Mouse (Mus musculus) R1 (cell line): Measurements from ENCODE around the gene Cyp26c1.

ENCODE experiments used
- DNase-seq: peaks from one replicate; pipeline ENCODE4 v3.0.0-alpha.2; 2018; ENCODE audit warnings: low read depth, low spot score

The Cyp26c1 gene

DNA sequence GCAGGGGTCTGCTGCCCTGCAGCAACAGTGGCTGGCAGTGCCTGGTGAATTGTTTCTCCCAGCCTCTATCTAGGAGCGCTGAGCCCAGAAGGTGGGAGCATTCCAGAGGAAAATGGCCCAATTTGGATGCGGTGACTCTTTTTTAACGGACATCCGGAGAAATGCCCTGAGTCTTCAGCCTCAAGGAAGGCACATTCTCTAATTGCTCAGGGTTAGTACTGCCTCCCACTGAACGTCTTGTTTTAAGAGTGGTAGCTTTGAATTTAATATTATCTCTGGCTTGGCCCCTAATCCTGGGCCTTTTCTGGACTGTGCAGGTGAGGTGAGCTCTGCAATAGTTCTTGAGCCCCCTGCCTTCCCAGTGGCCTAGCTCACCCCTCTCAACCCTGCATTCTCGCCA is at the start of gene Cyp26c1:
TSS of gene Cyp26c1 (plus strand) at position 301 of the 400 bp plus-strand sequence.
- no peak for DNase-seq

DNA sequence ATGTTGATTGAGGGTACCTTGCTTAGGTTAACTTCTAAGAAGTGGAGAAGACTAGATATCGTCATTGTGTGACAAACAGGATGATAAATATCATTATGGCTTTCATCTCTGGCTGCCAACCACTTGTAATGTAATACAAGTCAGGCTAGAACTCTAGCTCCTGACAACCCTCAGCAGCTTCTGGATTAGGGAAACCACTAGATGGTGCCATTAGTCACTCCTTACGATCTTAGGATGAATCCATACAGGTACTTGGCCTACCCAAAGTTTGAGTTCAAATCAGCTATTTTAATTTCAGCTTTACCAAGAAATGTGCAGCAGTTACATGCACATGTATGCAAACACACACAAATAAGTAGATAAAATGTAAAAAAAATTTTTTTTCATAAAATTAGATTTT is 37.4 kb upstream of the Cyp26c1 start:
- DNase-seq = peak; percentile 34

DNA sequence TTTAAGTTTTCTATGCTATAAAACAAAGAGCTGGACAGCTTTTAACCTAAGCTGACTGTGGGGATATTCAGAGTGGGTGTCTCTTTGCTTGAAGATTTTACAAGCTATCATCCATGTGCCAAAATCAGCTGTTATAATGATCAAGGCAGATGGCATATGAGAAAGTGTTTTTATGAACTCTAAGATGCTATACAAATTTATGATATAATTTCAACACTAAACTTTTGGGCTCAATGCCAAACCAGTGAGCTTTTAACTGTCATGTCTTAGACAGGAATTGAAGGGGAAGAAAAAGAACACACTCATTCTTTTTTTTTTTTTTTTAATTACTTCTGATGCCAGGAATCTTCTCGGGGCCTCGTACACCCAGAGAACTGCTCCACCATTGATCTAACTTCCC is 34.9 kb upstream of the Cyp26c1 start:
- no peak for DNase-seq

DNA sequence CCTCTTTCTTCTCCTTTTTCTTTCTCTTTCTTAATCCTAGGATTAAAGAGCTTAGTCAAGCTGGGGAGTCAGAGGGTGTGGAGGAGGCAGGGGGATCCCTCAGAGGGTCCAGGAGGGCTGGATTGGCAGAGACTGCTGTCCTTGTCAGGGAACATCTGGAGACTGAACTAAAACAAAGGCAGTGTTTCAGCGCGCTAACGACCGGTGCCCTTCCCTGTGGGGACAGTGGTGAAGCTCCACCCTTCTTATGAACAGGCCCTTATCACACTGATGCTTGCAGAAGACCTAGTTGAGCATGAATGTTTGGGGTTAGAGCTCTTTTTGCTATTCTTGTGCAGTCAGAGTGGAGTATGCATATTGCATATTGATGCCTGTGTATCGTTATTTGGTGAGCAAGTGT is 31.4 kb upstream of the Cyp26c1 start:
- DNase-seq = no peak

DNA sequence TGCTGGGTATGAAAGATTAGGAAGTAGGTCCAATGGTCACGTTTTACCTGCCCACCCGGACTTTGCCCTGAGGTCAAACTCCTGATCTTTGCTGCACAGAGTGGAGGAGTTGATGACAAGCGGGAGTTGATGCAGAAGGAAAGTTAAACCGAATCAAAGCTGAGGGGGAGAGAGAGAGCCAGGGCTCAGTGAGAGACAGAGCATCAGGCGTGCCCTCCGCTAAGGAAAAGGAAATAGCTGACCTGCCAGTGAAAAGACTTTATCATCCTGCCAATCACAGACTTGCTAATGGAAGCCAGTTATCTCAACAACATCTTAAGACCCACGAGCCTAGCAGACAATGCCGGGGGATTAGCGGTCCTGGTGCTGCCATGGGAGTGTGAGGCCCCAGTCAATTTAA is 28.9 kb upstream of the Cyp26c1 start:
- no peak for DNase-seq

DNA sequence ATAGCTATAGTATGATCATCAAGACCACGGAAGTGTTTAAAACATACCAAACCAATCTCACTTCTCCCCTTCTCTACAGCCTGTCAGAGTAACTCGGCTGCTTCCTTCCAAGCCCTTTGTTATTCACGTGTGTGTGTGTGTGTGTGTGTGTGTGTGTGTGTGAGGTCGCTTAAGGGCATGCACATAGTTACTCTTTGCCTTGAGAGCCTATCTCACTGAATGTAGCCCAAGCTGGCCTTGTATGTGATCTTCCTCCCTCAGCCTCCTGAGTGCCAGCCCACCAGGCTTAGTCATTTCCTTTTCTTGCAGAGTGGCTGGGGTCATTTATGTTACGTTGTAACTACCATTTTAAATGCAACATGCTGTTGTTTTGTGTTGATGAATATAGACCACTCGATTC is 20.1 kb upstream of the Cyp26c1 start:
- no peak for DNase-seq

DNA sequence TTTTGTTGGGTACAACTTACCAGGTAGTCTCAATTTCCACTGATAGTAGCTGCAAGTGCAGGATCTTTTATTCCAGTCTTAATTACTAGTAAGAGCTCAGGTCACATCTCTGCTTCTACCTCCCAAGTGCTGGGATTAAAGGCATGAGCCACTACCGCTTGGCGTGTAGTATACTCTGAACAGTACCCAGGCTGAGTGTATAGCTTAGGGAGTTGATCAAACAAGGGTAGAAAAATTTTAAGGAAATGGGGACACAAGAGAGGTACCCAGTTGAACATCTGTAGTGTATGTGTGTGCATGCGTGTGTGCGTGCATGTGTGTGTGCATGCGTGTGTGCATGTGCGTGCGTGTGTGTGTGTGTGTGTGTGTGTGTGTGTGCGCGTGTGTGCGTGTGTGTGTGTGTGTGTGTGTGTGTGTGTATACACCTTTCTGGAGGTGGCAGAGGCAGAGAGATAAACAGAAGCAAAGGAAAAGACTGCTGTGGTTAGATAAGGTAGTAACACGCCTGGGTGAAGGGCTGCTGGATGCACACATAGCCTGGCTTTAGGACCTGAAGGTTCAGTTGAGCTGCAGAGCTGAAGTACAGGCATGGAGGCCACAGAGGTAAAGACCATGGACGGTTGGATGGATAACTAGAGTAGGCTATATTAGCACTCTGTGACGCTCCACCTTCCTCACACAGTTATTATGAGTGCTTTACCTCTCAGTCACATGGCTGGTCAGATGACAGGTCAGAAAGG is 17.4 kb upstream of the Cyp26c1 start:
- no peak for DNase-seq

DNA sequence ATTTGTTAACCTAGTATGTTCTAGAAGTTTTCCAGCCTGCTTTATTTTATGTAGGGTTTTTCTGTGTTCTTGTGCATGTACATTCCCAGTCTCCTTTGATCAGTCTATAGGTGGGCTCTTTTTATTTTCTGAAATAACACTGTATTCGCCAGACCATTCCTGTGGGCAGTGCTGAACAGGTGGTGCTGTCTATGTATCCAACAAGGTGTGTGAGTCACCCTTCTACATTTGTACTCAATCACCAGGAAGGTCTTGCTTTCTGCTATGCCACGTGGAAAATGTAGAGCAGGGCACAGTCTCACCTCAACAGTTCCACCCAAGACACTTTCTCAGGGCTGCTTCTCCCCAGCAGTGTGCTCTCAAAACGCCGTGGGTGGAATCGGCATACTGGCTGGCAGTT is 16.7 kb upstream of the Cyp26c1 start:
- no peak for DNase-seq

DNA sequence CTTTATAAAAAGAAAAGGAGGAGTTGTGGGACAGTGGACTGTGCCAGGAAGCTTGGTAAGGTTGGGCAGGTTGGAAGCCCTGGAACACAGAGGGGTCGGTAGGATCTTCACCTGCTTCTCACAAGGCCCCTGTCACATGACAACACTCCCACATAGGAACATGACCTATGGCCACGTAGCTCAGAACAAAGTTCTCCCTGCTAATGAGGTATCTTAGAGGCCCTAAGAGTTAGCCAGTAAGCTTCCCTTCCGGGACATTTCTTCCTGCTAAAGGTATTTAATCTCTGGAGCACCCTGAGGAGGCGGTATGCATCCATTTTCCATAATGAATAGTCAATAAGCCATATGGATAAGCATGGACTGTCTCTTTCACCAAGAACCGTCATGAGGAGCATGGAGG is 15.9 kb upstream of the Cyp26c1 start:
- no peak for DNase-seq

DNA sequence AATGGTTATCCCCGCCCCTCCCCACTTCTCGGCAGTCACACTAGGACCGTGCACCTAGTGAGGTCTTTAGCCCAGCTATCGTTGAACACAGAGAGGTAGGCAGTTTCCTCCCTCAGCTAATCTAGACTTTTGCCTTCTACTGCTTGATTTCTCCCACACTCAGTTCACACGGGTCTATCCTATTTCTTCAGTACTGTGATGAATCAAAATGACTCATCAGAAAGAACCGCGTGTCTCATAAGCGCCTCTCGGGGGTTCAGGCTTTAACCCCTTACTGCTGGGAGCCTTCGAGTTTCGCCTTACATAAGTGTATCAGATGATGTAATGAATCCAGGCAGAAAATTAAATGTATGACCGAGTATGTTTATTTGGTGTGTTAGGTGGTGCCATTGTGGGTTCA is 12.0 kb upstream of the Cyp26c1 start:
- DNase-seq = no peak

DNA sequence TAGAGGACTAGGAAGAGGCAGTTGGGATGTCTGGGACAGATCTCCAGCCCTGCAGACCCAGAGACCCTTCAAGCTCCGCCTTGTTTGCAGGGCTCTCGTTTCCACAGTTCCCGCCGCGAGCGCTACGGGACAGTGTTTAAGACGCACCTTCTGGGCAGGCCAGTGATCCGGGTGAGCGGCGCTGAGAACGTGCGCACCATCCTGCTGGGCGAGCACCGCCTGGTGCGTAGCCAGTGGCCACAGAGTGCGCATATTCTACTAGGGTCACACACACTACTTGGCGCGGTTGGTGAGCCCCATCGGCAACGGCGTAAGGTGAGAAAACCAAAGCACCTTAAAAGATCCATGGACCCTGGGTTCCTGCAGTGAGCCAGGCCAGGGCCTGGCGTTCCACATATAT is 966 bp downstream of the Cyp26c1 start:
- peak; percentile 44 for DNase-seq

DNA sequence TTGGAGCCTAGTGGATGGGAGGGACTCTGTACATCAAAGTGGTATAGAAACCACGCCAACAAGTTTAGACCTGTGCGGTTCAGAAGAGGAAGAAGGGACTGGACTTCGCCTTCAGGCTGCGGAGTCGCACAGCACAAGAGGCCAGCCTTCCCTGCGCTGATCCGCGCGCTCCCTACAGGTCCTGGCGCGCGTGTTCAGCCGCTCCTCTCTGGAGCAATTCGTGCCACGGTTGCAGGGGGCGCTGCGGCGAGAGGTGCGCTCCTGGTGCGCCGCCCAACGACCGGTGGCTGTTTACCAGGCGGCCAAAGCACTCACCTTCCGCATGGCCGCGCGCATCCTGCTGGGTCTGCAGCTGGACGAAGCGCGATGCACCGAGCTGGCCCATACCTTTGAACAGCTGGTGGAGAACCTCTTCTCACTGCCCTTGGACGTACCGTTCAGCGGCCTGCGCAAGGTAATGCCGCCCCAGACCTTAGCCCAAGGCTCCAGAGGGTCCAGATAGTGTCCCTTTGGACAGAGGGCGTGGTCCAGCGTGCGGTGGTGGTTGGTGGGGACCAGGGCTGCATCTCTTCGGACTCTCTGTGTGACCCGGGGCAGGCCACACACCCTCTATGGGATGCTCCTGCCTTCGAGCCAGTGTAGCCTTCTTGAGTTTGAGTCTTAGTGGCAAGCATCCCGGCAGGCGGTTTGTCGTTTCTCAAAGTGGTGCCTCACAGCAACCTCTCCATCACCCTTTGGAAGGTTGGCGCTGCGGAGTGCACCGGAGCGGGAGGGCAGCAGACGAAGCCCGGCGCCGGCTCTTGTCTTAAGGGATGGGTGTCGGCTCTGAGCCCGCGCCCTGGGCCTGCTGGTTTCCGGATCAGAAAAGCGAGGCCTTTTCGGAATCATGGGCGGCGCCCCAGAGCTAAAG is 1.8 kb downstream of the Cyp26c1 start:
- peak; percentile 76 for DNase-seq

DNA sequence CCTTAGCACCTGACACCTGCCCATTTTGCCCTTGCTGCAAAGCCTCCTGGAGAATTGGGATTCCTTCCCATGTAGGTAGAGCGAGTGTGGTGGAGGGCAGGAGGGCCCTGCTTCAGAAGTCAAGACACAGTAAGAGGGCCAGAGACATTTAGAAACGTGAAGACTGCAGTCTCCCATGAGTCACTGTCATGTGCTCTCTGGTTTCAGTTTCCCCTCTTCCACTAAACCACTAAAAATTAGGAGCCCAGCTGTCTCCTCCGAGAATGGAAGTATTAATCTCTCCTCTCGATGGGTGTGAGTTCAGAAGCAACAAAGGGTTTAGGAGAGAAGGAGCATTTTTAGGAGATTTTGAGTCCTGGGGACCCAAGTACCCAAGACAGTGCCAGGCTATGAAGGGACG is 4.1 kb downstream of the Cyp26c1 start:
- DNase-seq = no peak

DNA sequence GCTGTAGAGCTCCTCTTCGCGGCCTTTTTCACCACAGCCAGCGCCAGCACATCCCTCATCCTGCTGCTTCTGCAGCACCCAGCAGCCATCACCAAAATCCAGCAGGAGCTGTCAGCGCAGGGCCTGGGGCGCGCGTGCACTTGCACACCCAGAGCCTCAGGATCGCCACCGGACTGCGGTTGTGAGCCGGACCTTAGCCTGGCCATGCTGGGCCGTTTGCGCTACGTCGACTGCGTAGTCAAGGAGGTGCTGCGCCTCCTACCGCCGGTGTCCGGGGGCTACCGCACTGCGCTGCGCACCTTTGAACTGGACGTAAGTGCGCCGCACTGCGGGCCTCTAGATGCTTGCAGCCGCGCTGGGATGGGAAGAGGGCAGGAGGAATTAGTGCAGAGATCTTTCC is 5.3 kb downstream of the Cyp26c1 start:
- peak; percentile 76 for DNase-seq

DNA sequence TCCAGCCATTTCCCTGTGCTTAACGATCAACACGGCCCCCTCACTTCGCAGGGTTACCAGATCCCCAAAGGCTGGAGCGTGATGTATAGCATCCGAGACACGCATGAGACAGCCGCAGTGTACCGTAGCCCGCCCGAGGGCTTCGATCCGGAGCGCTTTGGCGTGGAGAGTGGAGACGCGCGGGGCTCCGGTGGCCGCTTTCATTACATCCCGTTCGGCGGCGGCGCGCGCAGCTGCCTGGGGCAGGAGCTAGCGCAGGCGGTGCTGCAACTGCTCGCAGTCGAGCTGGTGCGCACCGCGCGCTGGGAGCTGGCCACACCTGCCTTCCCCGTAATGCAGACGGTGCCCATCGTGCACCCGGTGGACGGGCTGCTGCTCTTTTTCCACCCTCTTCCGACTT is 7.5 kb downstream of the Cyp26c1 start:
- peak; percentile 47 for DNase-seq

DNA sequence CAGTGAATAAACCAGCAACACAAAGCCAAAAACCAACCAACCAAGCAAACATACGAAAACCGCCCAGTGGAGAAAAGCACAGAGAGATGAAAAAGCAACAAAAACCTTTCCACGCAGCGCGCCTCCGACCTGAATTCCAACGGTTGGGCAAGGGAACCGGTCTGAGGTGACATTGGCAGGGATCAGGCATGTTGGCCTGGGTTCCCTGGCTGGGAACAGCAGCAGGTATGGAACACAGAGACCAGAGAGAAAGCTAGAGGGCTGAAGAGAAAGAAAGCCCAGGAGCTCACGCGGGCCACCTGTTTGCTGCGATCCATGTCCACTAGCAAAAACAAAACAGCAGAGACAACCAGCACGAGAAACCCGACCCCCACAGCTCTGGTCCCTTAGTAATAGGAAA is 9.8 kb downstream of the Cyp26c1 start:
- no peak for DNase-seq

DNA sequence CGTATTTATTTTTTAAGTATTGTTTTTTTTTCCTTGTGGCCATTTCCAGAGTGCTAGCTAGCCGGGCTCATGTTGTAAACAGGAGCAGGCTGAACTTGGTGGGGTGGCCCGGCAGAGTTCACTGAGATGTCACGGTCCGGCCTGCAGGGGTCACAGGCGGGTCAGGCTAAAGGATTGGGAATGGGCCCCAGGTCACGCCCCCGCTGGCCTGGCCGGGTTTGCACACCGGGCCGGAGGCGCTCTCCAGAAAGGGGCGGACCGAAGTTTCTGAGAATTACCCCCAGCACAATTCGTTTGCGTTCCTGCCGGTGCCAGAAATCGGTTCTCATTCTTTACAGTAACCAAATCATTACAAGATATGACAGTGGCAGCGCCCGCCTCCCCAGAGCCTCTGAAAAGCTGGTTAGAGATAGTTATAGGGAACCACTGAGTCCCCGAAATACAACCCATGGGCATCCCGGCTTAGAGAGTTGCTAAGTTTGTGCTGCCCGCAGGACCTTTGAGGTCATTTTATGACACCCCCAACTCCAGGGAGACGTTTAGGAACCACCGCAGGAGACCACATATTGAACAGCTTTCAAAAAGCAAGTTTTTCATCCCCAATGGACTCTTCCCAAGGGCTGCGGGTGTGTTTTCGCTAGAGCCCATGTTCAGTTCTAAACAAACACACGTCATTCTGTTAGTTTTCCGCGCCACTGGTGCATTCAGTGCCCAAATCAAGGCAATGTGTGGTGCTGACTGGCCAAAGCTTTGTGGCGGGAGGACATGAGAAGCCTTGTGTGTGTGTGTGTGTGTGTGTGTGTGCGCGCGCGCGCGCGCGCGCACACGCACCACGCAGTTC is 10.6 kb downstream of the Cyp26c1 start:
- peak; percentile 78 for DNase-seq

DNA sequence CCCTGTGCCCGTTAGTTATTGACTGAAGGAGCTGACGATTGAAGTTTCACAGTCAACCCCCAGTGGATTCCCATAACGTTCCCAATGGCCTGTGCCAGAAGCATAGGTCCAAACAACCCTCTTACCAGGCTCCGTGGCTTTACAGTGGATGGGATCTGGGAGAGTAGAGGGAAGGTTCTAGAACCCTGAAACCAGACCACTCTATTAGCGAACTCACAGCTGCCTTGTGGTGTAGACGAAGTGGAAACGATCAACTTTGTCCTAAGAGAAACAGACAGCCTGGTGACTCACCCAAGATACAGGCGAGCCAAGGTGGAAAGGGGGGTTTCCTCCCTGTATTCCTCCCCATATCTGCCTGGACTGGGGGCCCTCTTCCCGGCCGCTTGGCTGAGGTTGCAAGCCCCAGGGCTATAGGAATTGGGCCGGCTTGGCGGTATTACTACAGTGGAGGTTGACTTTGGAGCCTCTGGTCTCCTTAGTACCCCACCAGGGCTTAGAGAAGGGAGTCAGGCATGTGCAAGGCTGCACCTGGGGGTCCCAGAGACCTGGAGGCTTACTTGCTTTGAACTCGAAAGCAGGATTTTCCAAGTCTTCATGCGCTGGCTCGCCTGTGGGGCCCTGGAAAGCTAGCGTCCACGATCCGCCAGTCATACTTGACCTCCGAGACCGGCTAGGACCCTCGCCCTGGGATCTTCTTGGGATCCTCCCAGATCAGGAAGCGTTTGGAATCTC is 11.4 kb downstream of the Cyp26c1 start:
- DNase-seq = peak; percentile 30

DNA sequence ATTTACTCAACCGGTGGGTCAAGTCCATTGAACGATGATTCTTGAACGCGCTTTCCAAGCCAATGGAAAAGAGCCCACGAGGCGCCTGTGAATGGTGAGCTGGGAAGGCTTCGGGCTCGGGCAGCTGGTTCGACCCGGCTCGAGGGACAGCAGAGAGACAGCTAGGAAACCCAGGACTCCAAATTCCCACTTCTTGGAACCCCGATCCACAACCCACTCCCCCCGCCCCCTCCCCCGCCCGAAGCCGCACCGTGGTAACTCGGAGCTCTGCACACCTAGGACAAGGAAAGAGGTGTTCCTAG is 11.9 kb downstream of the Cyp26c1 start:
- DNase-seq = no peak

DNA sequence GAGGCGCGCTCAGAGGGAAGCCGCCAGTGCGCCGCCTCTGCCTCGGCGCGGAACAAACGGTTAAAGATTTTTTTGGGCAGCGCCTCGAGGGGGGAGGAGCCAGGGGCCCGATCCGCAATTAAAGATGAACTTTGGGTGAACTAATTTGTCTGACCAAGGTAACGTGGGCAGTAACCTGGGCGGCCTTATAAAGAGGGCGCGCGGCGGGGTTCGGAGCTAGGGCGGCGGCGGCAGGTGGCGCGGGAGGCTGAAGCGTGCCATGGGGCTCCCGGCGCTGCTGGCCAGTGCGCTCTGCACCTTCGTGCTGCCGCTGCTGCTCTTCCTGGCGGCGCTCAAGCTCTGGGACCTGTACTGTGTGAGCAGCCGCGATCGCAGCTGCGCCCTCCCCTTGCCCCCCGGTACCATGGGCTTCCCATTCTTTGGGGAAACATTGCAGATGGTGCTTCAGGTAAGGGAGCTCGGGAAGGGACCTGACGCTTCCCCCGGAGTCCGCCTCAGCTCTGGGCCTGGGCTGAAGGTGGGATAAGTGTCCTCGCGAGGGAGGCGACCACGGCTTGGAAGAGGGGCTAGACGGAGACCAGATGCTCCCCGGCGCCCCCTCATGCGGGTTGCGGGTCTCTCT is 12.4 kb downstream of the Cyp26c1 start, which contains the start of gene Cyp26a1:
TSS of gene Cyp26a1 (plus strand) at position 148 of the 622 bp plus-strand sequence.
- DNase-seq = peak; percentile 56
